Mouse (Mus musculus) MEL (cell line): ENCODE results near the gene Ttc36.
"Not testable (repeated sequence)": the region's sequence is repeated elsewhere in the genome, so short reads cannot be mapped to it uniquely, and the experiment has no call there.

ENCODE experiments used
- CHD1 ChIP-seq: IDR thresholded peaks from 2 replicates; pipeline ENCODE4 v1.6.1; 2012; ENCODE audit warnings: low read depth, mild to moderate bottlenecking, inconsistent platforms, low read length, improper control_type of control experiment
- CTCF ChIP-seq, 3 experiments: IDR thresholded peaks in 2 of 3; conservative IDR thresholded peaks in 1 of 3; 2 replicates each; pipeline ENCODE4 v1.5.1; 2011 to 2012; ENCODE audit warnings: low read length in 3 of 3, low read depth in 2 of 3, mild to moderate bottlenecking in 2 of 3, improper control_type of control experiment in 1 of 3, inconsistent platforms in 1 of 3, mixed read lengths in 1 of 3, moderate library complexity in 1 of 3; ENCODE audit not compliant: control insufficient read depth in 1 of 3, insufficient read depth in 1 of 3, poor library complexity in 1 of 3, severe bottlenecking in 1 of 3
- GABPA ChIP-seq: IDR thresholded peaks from 2 replicates; pipeline ENCODE4 v1.6.1; 2012; ENCODE audit warnings: low read depth, mild to moderate bottlenecking, inconsistent platforms, low read length, improper control_type of control experiment, moderate library complexity
- GATA1 ChIP-seq: IDR thresholded peaks from 2 replicates; pipeline ENCODE4 v1.6.1; 2011; ENCODE audit warnings: low read depth, low read length, improper control_type of control experiment
- POLR2AphosphoS5 ChIP-seq: IDR thresholded peaks from 2 replicates; pipeline ENCODE4 v1.6.1; 2012; ENCODE audit warnings: low read depth, borderline replicate concordance, mild to moderate bottlenecking, inconsistent platforms, low read length, moderate library complexity, mixed read lengths
- SMC3 ChIP-seq: IDR thresholded peaks from 2 replicates; pipeline ENCODE4 v1.6.1; 2011; ENCODE audit warnings: low read depth, low read length, improper control_type of control experiment
- ZMIZ1 ChIP-seq: IDR thresholded peaks from 2 replicates; pipeline ENCODE4 v1.6.1; 2012; ENCODE audit warnings: low read depth, mild to moderate bottlenecking, inconsistent platforms, low read length, improper control_type of control experiment, moderate library complexity

GRCm38 (mm10) chr9:44768029-44768394 lies 34.9 kb downstream of the Ttc36 start:
- not testable (repeated sequence) for TF ChIP-seq CTCF (IDR thresholded peaks at IDR 0.05 in 2 of 3, conservative IDR thresholded peaks at IDR 0.05 in 1 of 3; ENCODE audit: control insufficient read depth in 1 of 3, insufficient read depth in 1 of 3, low read depth in 2 of 3, low read length in 3 of 3, poor library complexity in 1 of 3, severe bottlenecking in 1 of 3); ZMIZ1; SMC3; GATA1; GABPA; CHD1; POLR2AphosphoS5
